Mouse (Mus musculus): Measurements from ENCODE around the gene Lcp2.

The Lcp2 gene

DNA sequence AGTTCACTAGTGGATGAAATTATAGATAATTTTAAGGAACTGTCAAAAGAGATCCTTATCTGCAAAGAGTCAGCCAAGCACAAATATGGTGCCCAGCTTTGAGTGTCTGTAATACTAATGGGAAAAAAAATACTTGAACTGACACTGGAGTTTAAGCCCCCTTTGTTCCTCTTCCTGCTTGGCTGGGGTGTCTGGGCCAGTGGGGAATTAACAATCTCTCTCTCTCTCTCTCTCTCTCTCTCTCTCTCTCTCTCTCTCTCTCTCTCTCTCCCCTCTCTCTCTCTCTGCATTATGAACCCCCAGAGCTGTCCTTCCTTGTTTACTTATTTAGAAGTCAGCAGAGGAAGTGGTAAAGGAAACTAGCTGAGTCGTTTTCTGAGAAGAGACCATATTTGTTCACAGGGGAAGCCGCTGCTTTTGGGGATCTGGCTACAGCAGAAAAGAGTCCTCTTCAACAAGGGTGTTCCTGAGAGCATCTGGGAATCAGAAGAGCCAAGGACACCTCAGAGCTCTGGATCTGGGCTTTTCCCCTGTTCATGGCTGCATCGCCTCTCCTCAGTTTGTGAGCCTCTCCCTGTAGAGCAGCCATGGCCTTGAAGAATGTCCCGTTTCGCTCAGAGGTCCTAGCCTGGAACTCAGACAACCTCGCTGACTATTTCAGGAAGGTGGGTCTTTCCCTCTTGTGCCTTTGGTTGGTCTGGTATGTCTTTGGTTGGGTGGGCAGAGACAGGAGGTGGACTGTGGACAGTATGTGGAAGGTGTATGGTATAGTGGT lies at the start of gene Lcp2:
TSS of gene Lcp2 (plus strand) at position 154 of the 775 bp plus-strand sequence.
- no peak for DNase-seq (ENCODE audit: low spot score)

DNA sequence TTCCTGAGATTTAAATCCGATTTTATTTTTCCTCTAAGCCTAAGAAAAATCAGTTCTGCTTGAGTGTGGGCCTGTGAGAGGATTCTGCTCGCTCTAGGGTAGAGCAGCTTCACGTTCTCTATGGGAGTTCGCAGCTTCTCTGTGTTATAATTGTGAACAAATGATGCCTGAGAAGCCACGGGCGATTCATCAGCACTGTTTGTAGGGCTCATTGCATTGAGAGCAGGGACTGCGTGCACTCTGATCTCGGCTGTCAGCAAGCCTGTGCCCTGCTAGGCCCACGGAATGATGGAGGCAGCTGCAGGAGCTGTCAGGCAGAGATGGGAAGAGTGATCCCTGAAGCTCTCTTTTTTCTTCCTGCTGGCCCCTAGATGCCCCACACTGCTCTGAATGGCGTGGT lies 48.5 kb upstream of the Lcp2 start:
- no peak for DNase-seq (ENCODE audit: low spot score)

DNA sequence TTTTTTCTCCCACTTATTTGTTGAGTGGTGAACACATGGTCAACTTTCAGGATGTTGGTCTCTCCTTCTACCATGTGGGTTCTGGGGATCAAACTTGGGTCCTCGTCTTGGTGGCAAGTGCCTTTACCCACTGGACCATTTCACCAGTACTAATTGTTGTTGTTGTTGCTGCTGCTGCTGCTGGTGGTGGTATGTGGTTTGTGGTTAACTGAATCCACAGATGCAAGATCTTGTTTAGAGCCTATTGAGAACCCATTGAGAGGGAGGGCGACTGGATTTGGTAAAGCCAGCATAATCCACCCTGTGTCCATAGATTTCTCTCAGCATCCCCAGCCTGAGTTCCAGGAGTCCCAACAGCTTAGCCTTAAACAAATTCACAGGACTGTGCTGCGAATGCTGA lies 46.3 kb upstream of the Lcp2 start:
- DNase-seq (ENCODE audit: low spot score): no peak

DNA sequence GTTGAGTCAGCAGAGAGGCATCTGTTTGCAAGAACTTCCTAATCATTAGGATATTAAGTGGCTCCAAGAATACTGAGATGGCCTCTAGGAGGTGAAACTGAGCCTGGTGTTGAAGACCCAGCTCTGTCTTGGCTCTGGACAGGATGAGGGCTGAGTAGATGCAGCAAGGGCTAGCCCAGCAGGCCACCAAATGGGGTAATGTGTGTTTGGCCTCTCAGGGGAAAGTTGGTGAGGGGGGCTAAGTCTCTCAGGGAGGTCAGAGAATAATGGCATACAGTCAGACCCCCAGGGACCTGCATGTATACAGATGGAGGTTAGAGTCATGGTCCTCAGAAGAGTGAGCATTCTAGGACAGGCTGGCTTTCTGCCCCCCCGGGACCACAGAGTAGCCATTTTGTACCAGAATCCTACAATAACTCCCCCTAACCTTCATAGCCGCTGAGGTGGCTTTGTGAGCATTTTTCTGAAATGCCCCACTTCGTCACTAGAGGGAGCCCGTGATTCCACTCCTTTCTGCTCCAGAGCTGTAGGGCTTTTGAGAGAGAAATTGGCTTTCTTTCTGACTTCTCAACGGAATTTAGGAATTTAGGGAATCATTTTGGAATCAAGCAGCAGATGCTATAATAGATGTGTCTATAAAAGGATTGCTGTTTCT lies 44.7 kb upstream of the Lcp2 start:
- peak; percentile 42 for DNase-seq (ENCODE audit: low spot score)

DNA sequence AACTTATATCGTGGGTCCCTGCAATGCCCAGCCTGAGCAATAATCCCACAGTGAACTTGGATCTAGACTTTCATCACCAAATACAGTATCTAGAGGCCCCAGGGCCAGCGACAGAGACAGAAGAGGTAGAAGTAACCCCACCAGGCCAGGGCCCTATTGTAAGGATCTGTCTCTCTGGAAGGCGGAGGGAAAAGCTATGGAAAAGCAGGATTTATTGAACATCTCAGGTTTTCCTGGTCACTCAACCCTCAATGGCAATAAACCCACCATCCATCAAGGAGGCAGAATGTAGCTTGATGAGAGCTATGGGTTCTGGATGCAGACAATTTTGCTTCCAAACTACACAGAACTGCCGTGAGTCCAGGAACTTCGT lies 44.1 kb upstream of the Lcp2 start:
- no peak for DNase-seq (ENCODE audit: low spot score)

DNA sequence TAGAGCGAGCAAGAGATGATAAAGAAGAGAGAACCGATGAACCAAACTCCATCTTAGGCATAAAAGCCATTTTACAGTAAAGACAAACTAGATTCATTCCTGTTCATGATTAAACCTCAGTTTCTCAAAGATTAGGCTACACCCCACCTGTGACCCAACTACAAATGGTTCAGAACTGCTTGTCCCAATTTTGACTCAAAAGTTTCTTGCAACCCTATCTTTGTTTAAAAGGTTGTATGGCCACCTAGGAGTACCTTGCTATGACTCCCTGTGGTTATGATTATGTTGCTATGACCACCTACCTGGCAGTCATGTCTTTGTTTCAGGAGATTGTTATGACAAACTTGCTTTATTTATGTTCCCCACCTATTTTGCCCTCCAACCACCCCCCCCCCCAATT lies 39.1 kb upstream of the Lcp2 start:
- no peak for DNase-seq (ENCODE audit: low spot score)

DNA sequence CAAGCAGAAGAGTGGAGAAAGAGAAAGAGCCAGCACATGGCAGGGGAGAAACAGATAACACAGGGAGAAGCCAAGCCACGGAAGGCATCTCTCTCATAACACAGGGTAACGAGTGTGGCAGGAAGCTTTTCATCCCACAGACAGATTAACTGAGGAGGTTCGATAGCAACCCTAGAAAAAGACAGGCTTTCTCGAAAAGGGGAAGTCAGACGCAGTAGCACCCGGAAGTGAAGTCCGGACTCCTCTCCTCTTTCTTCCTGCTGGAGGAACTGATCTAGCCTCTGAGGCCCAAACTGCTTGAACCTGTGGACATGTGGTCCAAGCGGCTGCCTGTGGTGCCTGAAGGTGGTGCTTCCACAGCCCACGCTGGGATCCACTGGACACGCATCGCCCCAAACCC lies 38.5 kb upstream of the Lcp2 start:
- DNase-seq (ENCODE audit: low spot score): no peak

DNA sequence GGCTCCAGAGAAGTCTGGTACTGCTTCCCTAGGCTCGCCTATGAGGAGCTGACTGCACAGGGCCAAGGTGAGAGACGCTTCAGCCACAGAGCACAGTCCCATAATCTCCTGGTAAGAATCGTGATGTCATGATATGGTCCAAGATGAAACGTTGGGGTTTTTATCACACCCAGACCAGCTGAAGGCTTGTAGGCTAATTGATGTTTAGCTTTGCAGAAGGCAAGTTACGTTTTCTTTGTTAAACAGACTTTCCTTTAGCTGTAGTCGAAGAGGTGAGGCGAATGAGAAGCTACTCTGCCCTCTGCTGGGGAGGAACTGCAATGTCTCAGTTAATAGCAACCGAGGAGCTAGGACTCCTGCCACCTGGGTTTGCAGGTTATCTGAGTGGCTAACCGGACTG lies 38.0 kb upstream of the Lcp2 start:
- DNase-seq (ENCODE audit: low spot score): no peak

DNA sequence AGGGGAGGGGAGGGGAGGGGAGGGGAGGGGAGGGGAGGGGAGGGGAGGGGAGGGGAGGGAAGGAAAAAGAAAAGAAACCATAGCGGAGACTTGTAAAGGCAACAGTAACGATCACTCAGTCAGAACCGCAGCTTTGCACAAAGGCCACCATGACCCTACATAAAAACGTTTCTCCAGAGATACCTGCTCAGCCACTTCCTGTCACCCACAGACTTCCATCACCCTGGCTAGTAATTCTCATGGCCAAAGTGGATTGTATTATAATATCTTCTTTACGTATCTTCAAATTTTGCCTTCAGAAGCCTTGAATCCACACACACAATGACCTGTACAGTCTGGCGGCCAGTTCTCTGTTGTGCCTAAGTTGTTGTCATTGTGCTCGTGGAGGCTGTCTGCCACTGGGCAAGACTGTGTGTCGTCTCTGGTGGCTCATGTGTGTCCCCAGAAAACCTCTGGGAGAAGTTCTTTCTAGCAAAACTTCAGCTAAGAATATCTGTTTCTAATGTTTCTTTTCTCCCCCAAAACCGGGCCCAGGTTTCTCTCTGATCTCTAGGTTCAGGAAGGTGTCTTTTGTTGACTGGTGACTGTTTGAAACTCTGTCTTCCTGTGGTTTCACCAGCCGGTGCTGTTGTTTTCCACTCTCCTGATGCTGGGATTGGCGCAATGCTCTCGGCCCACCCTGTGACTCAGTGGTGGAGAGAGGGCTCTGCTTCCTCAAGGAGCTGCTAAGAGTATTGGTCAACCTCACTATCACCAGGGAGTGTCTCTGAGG lies 37.2 kb upstream of the Lcp2 start:
- no peak for DNase-seq (ENCODE audit: low spot score)

DNA sequence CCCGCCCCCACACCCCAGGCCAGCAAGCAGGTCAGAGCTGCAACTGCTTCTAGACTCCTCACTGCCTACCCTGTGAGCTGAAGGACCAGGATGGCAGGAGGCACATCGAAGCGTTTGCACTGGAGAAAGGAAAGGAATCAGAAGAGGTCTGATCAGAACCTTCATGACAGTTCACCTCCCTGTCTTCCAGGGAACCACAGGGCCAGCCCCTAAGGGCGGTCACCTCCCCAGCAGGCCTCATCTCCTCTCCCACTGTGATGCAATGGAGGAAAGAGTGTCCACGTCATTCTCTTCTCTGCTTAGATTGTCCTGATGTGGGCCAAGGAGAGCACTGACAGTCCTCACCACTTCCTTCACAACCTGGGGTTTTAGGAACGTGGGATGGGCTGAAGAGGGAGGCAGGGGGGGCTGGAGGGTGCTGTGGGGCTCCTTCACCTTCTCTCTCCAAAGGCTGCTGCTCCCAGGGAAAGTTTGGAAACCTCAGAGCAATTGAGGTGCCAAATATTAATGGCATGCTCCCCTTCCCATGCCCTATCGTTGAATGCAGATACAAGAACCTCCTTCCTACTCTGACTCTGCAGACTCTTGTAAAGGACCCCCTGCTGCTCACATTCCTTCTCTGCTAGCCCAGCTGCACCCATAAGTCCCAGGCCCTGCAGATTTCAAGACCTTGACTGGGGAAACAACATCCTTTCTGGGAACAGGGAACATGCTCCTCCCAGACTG lies 36.4 kb upstream of the Lcp2 start:
- no peak for DNase-seq (ENCODE audit: low spot score)

DNA sequence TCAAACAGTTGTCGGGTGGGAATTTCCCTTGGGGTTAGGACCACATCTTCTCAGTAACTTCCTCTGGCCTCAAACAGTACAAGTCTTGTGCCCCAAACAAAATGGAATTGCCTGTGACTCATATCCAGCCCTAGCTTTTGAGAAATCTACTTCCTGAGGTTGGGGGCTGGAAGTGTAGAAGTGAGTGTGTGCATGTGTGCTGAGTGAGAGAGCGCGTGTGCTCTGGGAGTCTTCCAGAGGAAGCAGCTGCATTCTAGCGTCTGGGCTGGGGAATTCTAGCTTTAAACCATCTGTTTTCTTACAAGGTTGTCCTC lies 35.9 kb upstream of the Lcp2 start:
- no peak for DNase-seq (ENCODE audit: low spot score)

DNA sequence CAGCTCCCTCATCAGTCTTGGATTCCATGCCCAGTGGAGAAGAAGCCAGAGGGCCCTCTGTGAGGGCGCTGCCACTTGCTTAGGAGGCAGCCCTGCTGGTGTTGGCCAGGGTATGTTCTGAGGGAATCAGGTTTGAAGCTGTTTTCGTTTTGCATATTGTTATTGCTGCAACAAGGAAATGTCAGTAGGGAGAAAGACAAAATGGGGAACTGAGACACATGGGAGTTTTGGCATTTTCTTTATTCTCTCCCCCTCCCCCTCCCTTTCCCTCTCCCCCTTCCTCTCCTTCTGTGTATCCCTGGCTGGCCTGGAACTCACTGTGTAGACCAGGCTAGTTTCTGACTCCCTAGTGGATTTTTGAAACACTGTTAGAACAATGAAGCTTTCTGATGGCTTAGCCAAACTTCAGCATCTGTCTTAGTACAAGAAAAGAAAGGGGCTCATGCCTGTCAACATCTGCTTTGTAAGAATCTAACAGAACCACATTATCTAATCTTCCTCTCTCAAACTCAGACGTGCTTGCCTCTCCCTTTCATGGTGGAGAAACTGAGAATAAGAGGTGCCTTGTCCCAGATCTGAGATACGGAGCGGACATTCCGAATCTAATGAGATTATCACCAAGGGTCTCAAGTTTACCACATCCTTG lies 34.6 kb upstream of the Lcp2 start:
- DNase-seq (ENCODE audit: low spot score): no peak

DNA sequence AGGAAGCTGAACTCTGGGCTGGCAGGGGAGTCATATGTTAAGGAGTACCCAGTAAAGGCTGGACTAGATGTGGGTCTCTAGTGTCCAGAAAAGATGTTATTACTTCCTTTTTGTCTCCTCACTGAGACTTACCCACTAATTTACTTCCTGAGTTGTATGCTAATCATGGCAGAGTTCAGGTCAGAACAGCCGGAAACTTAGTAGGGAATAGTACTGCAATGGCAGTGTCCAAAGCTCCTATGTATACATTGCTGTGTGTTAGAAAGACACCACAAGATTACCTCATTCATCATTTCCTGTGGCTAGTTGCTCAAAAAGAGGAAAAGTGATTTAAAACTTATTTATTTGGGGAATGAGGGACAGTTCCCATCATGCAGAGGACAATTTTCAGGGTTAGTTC lies 21.6 kb upstream of the Lcp2 start:
- no peak for DNase-seq (ENCODE audit: low spot score)

DNA sequence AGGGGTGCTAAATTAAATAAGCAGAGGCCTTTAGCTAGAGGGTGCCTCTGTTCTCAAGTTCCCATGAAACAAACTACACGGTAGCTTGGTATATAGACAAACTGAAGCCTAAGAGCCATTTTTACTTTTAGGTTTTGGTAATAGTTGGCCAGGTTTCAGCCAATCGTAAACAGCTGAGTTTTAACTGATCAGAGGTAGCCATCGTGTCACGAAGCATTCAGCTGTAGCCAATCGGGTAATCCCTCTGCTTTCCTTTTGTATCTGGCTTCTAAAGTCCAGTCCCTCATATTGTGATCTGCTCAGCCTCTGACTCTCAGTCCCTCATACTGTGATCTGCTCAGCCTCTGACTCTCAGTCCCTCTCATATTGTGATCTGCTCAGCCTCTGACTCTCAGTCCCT lies 17.1 kb upstream of the Lcp2 start:
- no peak for DNase-seq (ENCODE audit: low spot score)

DNA sequence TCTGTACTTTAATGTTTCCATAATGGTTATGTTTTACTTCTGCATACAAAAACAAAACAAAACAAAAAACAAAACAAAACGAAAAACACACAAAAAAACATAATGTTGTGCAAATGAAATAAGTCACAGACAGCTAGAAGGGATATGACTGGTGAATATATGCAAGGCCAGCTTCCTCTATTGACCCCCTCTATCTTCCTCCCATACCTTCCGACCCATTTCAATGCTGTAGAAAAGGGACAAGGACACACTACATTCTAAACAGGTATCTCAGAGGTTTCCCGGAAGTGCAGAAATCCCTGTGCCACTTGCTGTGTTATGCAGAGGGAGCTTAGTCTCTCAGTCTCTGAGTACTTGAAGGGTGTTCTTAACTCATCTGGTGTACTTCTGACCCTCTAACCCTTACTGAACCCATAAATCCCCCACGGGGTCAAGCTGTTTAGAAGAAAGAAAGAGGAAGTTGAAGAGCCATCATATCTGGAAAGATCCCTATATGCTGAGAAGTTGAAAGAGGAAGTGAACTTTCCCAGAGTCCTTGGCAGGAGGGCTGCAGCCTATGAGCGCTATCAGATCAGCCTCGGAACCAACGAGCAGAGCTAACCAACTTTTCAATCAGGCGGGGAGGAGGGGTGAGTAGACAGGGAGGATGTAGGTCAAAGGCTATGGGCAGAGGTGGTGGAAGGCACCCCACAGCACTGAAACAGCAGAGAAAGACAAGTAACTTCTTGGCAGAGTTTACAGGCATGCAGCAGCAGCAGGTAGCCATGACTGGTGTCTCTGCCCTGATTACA lies 15.5 kb upstream of the Lcp2 start:
- DNase-seq (ENCODE audit: low spot score): no peak

DNA sequence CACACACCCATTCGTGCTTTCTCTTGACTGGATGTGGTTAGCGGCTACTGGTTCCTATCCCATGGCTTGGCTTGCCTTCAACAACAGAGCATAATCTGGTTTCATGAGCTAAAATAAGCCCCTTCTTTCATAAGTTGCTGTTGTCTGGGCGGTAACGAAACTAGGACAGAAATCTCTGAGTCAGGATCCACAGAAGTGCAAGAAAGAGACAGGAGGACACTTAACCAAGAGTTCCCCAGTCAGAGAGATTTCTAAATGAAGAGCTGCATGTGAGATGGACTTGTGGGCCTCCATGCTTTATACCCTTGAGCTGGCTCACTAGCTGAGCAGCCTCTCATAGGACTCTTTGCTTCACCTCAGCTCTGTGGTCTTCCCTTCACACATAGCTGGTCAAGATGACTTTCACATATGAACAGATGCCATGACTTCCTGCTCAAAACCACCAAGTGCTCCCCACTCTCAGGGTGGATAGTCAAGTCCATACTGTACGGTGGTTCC lies 12.7 kb upstream of the Lcp2 start:
- DNase-seq (ENCODE audit: low spot score): no peak

DNA sequence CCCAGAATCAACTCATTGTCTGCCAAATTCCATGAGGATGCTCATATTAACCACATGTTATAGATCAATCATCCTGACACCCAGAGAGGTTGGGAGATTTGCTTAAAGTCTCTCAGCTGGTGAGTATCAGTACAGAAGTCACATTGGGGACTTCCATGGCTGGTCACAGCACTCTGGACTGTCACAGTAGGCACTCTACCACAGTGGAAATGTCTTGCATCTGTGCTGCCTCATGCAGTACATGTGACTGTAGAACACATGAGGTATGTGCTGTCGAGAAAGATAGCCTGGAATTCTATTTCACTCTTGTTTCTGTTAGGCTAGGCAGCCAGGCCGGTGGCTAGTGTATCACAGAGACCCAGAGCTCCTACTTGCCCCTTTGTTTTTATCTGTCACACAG lies 11.9 kb upstream of the Lcp2 start:
- no peak for DNase-seq (ENCODE audit: low spot score)

DNA sequence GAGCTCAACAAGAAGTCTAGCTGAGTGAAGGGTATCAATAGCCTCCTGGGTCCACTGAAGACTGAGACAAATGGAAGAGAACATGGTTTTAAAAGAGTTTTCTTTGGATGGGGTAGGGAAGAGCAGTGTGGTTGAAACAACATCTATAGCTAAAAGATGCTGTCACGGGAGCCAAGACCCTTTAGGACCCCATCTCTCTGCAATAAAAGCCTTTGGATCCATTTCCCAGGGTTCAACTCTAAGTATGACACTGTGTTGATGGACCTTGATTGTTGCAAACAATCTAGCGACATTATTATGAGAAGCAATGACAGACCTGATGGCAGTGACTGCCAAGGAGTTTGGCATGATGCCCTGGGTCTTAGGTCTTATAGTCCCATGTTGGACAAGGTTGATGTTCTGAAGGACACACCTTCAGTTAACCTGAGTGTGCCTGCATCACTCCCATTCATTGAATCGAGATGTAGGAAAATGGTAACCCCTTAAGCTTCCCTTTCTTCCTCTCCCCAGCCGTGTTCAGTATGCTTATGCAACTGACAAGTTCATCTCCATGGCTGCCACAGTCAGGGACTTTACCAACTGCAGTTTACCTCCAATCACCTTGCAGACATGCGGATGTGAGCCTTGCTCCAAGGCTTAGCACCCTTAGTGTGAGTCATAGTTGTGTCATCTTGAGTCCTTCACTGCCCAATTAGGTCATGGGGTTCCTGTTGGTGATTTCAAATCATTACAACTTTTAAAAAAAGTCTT lies 10.6 kb upstream of the Lcp2 start:
- DNase-seq (ENCODE audit: low spot score): no peak

DNA sequence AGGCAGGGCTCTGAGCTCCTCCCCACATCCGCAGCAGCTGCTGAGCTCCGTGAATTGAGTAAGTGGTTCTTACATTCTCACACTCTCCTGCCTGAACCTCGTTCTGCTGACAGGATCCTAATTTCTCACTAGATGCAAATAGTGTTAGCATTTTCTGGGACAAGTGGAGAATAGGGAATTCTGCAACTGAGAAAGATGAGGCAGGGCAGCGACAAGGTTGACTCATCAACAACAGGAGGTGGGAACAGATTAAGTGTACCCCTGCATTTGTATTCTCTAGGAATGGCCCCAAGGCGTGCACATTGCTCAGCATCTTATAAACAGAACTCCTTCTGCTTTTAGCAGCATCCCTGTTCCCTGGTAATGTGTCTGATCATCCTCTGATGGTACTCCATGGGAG lies 6.7 kb upstream of the Lcp2 start:
- DNase-seq (ENCODE audit: low spot score): no peak

DNA sequence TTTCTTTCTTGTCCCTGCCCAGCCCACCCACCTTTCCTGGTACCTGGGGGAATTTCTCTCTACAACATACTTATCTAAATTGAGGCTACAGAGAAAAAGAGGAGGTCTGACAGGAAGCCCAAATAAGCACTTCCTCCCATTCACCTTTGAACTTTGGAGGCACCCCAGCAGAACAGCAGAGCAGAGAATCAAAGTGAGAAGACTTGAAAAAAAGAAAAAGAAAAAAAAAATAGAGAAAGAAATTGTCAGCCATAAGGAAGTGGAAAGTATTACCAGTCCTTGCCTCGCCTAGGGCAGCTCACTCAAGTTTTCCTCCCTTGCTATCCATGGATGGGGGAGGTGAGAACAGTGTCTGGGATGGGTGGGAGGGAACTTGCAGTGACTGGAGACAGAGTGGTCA lies 3.9 kb upstream of the Lcp2 start:
- DNase-seq (ENCODE audit: low spot score): no peak

DNA sequence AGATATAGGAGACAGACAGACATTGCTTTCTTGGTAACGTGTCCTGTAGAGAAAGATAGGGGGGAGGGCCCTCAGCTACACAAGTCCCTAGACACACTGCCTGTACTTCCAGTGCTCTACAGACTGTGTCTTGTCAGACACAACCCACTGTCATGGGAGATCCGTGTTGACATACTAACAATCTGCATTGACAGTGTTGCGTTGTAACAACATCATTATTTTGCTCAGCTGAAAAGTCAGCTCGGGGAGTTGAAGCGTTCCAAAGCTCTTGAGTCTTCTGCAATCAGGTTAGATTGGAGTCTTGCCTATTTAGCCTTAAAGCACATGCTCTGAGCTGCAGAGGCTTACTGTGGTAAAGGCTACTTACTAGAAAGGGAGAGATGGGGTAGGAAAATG lies 820 bp downstream of the Lcp2 start:
- no peak for DNase-seq (ENCODE audit: low spot score)
